Mouse (Mus musculus) kidney, adult 2 months (tissue): ENCODE results near the gene Nom1.

Experiments used
- CTCF ChIP-seq: fragments of 200-500 bp; conservative IDR thresholded peaks from 2 replicates; pipeline ENCODE4 v1.5.1; 2011; ENCODE audit warnings: low read depth, mild to moderate bottlenecking, control low read depth, low read length, moderate library complexity, mixed read lengths; ENCODE audit not compliant: insufficient read depth, insufficient read length
- POLR2A ChIP-seq: fragments of 200-500 bp; IDR thresholded peaks from one replicate; pipeline ENCODE4 v1.6.1; 2011; ENCODE audit warnings: low read depth, low read length, control low read depth

- TF ChIP-seq CTCF (no peak), POLR2A (no peak)
Observed at GRCm38 (mm10) chr5:29410854-29411253, 23.6 kb upstream of the Nom1 start.
